Mouse (Mus musculus) E14TG2a.4 (cell line): Measurements from ENCODE around the gene Fgf23.

Experiments
- CTCF ChIP-seq: conservative IDR thresholded peaks from 2 replicates; pipeline ENCODE4 v1.5.1; 2014; ENCODE audit warnings: low read length
- NANOG ChIP-seq: IDR thresholded peaks from 2 replicates; pipeline ENCODE4 v1.6.1; 2014; ENCODE audit warnings: borderline replicate concordance, low read length, mixed read lengths
- POU5F1 ChIP-seq: IDR thresholded peaks from 2 replicates; pipeline ENCODE4 v1.6.1; 2014; ENCODE audit warnings: low read length, borderline replicate concordance

DNA sequence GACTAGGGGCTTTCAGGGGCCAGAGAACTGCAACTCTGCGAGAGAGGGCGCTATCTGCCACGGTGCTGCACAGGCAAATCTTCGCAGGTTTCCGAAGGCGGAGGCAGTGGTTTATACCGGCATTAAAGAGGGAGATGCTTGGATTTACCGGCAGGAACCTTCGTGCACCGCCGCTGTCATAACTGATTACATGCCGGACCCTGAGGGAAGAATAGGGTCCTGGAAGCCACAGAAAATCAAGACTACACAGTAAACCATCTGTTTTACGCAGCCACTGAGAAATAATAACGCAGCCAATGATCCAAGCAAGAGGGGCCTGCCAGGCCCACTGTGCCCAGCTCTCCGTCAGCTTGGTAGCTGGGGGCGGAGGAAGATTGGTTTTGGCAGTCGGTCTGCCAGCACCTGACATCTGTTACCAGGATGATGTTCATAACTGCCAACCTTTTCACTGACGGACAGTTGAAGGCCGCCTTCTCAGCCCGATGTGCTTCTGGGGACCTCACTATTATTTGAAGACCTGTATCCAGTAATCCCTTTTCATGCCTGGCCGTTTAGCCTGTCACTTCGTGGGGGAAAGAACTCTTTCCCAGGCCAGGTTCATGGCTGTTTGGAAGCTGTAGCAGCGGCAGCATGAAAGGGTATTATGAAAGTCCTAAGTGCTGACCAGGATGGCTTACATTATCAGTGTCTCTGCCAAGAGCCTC lies 42.2 kb downstream of the Fgf23 start:
- TF ChIP-seq CTCF (peak; percentile 23; the same call in 1 of the 2 replicates), NANOG (no peak), POU5F1 (no peak)
